ENCODE assay signal across 8 mouse cellular contexts in the genomic region with DNA sequence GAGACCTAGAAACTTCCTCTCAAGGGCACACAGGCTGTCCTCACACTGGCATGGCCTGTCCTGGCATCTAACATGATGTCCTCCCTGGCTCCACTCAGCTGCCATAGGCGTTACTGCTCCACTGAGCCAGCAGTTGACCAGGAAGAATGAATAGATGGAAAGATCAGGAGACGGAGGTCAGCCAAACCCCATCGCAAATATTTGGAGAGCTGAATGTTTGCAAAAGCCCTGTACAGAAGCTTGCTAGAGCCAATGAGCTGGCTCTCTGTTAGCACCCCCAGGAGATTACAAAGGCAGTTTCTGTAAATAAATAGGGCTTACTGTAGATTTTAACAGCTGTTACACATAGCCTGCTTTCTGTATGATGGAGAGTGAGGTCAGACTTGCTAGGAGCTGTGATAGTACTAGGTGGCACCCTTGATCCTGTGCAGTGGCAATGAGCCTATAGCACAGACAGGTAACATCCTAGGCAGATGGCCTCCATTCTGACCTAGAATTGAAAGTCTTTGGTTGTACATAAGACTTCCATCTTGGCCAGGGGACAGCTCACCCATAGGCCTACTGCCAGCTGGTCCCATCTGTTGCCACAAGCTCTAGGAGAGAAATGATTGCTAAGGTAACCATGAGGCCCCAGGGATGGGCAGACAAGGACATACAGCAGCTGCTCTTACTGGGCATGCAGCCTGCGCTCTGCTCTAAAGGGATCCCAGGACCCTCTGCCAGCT. TPM values are rescaled to one million over a fixed set of nuclear protein-coding genes. Genes with fewer than 3 reads are reported as not detected.
DNase-seq lines count a peak whose midpoint lies in the region; ATAC-seq and TF ChIP-seq lines count a peak whose summit lies in the region.

No protein-coding gene starts in this region.

- H3K9ac ChIP-seq in limb, embryonic 13.5 days: no peak overlapping the region
- no peak overlapping the region for H3K9ac ChIP-seq in lung, postnatal 0 days (replicated peaks; ENCODE audit: low read depth)

- TF ChIP-seq CTCF in layer of hippocampus, adult 2 months (conservative IDR thresholded peaks at IDR 0.05): no peak
- peak; percentile 29; the same call in 1 of the 2 replicates for TF ChIP-seq CTCF in lung, postnatal 0 days (IDR thresholded peaks at IDR 0.05)
- no peak for TF ChIP-seq CTCF in thymus, adult 2 months (IDR thresholded peaks at IDR 0.05; ENCODE audit: borderline replicate concordance, control insufficient read depth, extremely low read depth, insufficient read depth, low read length, poor library complexity)

- H3K36me3 ChIP-seq in limb, embryonic 13.5 days: no peaks in the 10 kb centered on the region
- H3K36me3 ChIP-seq in limb, embryonic 10.5 days: no peaks in the 10 kb centered on the region
- H3K36me3 ChIP-seq in lung, postnatal 0 days (ENCODE audit: insufficient read depth, low read length): no peaks in the 10 kb centered on the region
- H3K36me3 ChIP-seq in thymus, adult 2 months (ENCODE audit: control insufficient read depth, insufficient read depth, low read length): no peaks in the 10 kb centered on the region

- no peak overlapping the region for H3K4me3 ChIP-seq in limb, embryonic 13.5 days
- no peak overlapping the region for H3K4me3 ChIP-seq in limb, embryonic 10.5 days
- H3K4me3 ChIP-seq in layer of hippocampus, adult 2 months: no peak overlapping the region
- no peak overlapping the region for H3K4me3 ChIP-seq in lung, postnatal 0 days (ENCODE audit: low read depth, low read length)
- H3K4me3 ChIP-seq in thymus, adult 2 months (ENCODE audit: control insufficient read depth, insufficient read depth, low read length): no peak overlapping the region

- no peak overlapping the region for H3K27ac ChIP-seq in limb, embryonic 13.5 days
- H3K27ac ChIP-seq in limb, embryonic 10.5 days: no peak overlapping the region
- peak overlapping the region; percentile 67 for H3K27ac ChIP-seq in layer of hippocampus, adult 2 months
- H3K27ac ChIP-seq in lung, postnatal 0 days (ENCODE audit: low read length): peak overlapping the region; percentile 43
- H3K27ac ChIP-seq in thymus, adult 2 months (ENCODE audit: control insufficient read depth, insufficient read depth, low read length): no peak overlapping the region

- peaks cover 13% of the 10 kb centered on the region; the same call in 1 of the 2 replicates for H3K9me3 ChIP-seq in limb, embryonic 13.5 days
- no peaks in the 10 kb centered on the region for H3K9me3 ChIP-seq in limb, embryonic 10.5 days (replicated peaks)
- no peaks in the 10 kb centered on the region for H3K9me3 ChIP-seq in lung, postnatal 0 days (ENCODE audit: low read length)

- H3K4me2 ChIP-seq in limb, embryonic 13.5 days (replicated peaks): no peak overlapping the region
- no peak overlapping the region for H3K4me2 ChIP-seq in lung, postnatal 0 days (replicated peaks; ENCODE audit: low read depth, low read length)

- no peaks in the 10 kb centered on the region for H3K27me3 ChIP-seq in limb, embryonic 13.5 days
- no peaks in the 10 kb centered on the region for H3K27me3 ChIP-seq in limb, embryonic 10.5 days (ENCODE audit: low read depth, poor library complexity, severe bottlenecking)
- H3K27me3 ChIP-seq in lung, postnatal 0 days (replicated peaks; ENCODE audit: insufficient read depth, low read length): no peaks in the 10 kb centered on the region
- no peaks in the 10 kb centered on the region for H3K27me3 ChIP-seq in thymus, adult 2 months (ENCODE audit: control insufficient read depth, insufficient read depth, low read length)

- ATAC-seq in limb, embryonic 13.5 days (ENCODE audit: low FRiP score, low read depth): peak; percentile 44
- ATAC-seq in lung, postnatal 0 days: peak; percentile 83
- ATAC-seq in CD4-positive, CD25-positive, alpha-beta regulatory T cell, adult 4 months: no peak

- 0 out of 2 replicates have a peak, but pooled peaks cover 7% of the 10 kb centered on the region for H3K4me1 ChIP-seq in limb, embryonic 13.5 days
- H3K4me1 ChIP-seq in limb, embryonic 10.5 days: peaks cover 5% of the 10 kb centered on the region; the same call in 1 of the 2 replicates
- peaks cover 8% of the 10 kb centered on the region; the same call in 1 of the 2 replicates for H3K4me1 ChIP-seq in lung, postnatal 0 days (ENCODE audit: insufficient read depth, low read depth, low read length)
- no peaks in the 10 kb centered on the region for H3K4me1 ChIP-seq in thymus, adult 2 months (replicated peaks; ENCODE audit: control insufficient read depth, insufficient read depth, low read length)

- WGBS in limb, embryonic 13.5 days: 62% methylated on average over 4 of the region's 4 CpGs
- WGBS in limb, embryonic 10.5 days: 93% methylated on average over 4 of the region's 4 CpGs
- 37% methylated on average over 4 of the region's 4 CpGs for WGBS in lung, postnatal 0 days
- WGBS in thymus, adult 2 months: 96% methylated on average over 4 of the region's 4 CpGs

- no peak for TF ChIP-seq POLR2A in thymus, adult 2 months (IDR thresholded peaks at IDR 0.05; ENCODE audit: control insufficient read depth, extremely low read depth, insufficient read depth, low read length, poor library complexity)

- TF ChIP-seq EP300 in lung, postnatal 0 days (IDR thresholded peaks at IDR 0.05): 0 out of 2 replicates have a peak, but pooled peaks have one; percentile 20

- DNase-seq in adrenal gland, postnatal 25 days: peak; percentile 17
- no peak for DNase-seq in adrenal gland, adult 8-10 months
- DNase-seq in limb, embryonic 10.5 days (ENCODE audit: low spot score): no peak
- peak; percentile 40 to 44 for DNase-seq in layer of hippocampus, adult 2 months (ENCODE audit: low spot score in 2 of 2)
- peak; percentile 83 for DNase-seq in lung, postnatal 0 days (ENCODE audit: low spot score)
- DNase-seq in thymus, adult 2 months: no peak

RNA-seq across cellular contexts. Expression of gene Prom1, which starts 49.7 kb away (rescaled TPM):
- total RNA-seq in adrenal gland, postnatal 25 days (2021): 2.3 and 2.4 TPM in 2 replicates
- 1 to 10 TPM; 2.1 to 5.4 (median 3.9) TPM for total RNA-seq in adrenal gland, adult 8-10 months (2022)
- 57.1 and 62.7 TPM in 2 replicates for polyA plus RNA-seq in limb, embryonic 13.5 days (2015; fragmentation: Nextera tagmentation; extraction: Ambion mirVana)
- 94.6 and 120 TPM in 2 replicates for polyA plus RNA-seq in limb, embryonic 10.5 days (2016; fragmentation: Nextera tagmentation; extraction: Ambion mirVana)
- total RNA-seq in layer of hippocampus, adult 2 months (2021): 10 to 100 TPM; 17.9 to 18.3 TPM
- polyA plus RNA-seq in lung, postnatal 0 days (2015; fragmentation: Nextera tagmentation; extraction: Ambion mirVana): 22.8 and 22.9 TPM in 2 replicates
- 1 to 10 TPM in 1 of 2 experiments, under 1 TPM in 1; 0.69 to 1.4 TPM for polyA plus RNA-seq in CD4-positive, CD25-positive, alpha-beta regulatory T cell, adult 4 months (2017; shearing (Covaris generic))
- polyA plus RNA-seq in thymus, adult 2 months (2012; rRNA removed): 0.66 and 1.0 TPM in 2 replicates

Comparison
In these comparisons a context has a peak if more than half of its experiments do, and no peak if none do; other contexts are left out.
1. DNase-seq: peak in adrenal gland, postnatal 25 days (single experiment), layer of hippocampus, adult 2 months (2 of 2) and lung, postnatal 0 days (single experiment); none in adrenal gland, adult 8-10 months (single experiment), limb, embryonic 10.5 days (single experiment) and thymus, adult 2 months (single experiment).
2. H3K27ac ChIP-seq: peak in layer of hippocampus, adult 2 months (single experiment) and lung, postnatal 0 days (single experiment); none in limb, embryonic 13.5 days (single experiment), limb, embryonic 10.5 days (single experiment) and thymus, adult 2 months (single experiment).
3. RNA of gene Prom1, which starts 49.7 kb away (polyA plus RNA-seq): 94.6 to 120 TPM in limb, embryonic 10.5 days, 57.1 to 62.7 TPM in limb, embryonic 13.5 days and 22.8 to 22.9 TPM in lung, postnatal 0 days; 0.69 to 1.4 TPM in CD4-positive, CD25-positive, alpha-beta regulatory T cell, adult 4 months and 0.66 to 1.0 TPM in thymus, adult 2 months; every median in the first group is over 10 times any median in the second.